Mouse (Mus musculus) kidney, postnatal 0 days (tissue): ENCODE results near the gene Wap. TPM values are rescaled to one million over a fixed set of nuclear protein-coding genes. Genes with fewer than 3 reads are reported as not detected.

Experiments used
- ATAC-seq: fragments of 200-750 bp; cut with Nextera tagmentation; replicated peaks from 2 replicates; pipeline ENCODE4 v1.8.0; 2017; ENCODE audit warnings: low read depth, moderate number of reproducible peaks, moderate TSS enrichment, moderate library complexity; ENCODE audit not compliant: low FRiP score
- DNase-seq: peaks from one replicate; pipeline ENCODE4 v3.0.0-alpha.2; 2016; ENCODE audit warnings: low spot score
- H3K27ac ChIP-seq: fragments of 300-500 bp; sonication (generic); 2 replicates; pipeline ENCODE4 v1.5.1; 2014; ENCODE audit warnings: mild to moderate bottlenecking
- H3K27me3 ChIP-seq: fragments of 300-500 bp; sonication (generic); 2 replicates; pipeline ENCODE4 v1.6.1; 2014; ENCODE audit warnings: low read length, mixed read lengths; ENCODE audit not compliant: insufficient read depth
- H3K36me3 ChIP-seq: fragments of 300-500 bp; sonication (generic); 2 replicates; pipeline ENCODE4 v1.6.1; 2014; ENCODE audit warnings: low read length, mixed read lengths; ENCODE audit not compliant: insufficient read depth
- H3K4me1 ChIP-seq: fragments of 300-500 bp; sonication (generic); replicated peaks from 2 replicates; pipeline ENCODE4 v1.6.1; 2014; ENCODE audit warnings: antibody characterized with exemption, low read length, mixed read lengths; ENCODE audit not compliant: insufficient read depth
- H3K4me2 ChIP-seq: fragments of 300-500 bp; sonication (generic); 2 replicates; pipeline ENCODE4 v1.6.1; 2014; ENCODE audit warnings: mild to moderate bottlenecking, low read length, moderate library complexity, mixed read lengths
- H3K4me3 ChIP-seq: fragments of 300-500 bp; sonication (generic); replicated peaks from 2 replicates; pipeline ENCODE4 v1.5.1; 2014; ENCODE audit warnings: low read depth, low read length
- H3K9ac ChIP-seq: fragments of 300-500 bp; sonication (generic); 2 replicates; pipeline ENCODE4 v1.6.1; 2014; ENCODE audit warnings: low read depth, low read length
- H3K9me3 ChIP-seq: fragments of 300-500 bp; sonication (generic); replicated peaks from 2 replicates; pipeline ENCODE4 v1.6.1; 2016; ENCODE audit warnings: low read length, inconsistent platforms, mixed read lengths
- CTCF ChIP-seq: IDR thresholded peaks from 2 replicates; pipeline ENCODE4 v1.5.1; 2016; ENCODE audit warnings: antibody characterized with exemption, low read depth, mild to moderate bottlenecking, moderate library complexity
- WGBS: fragments of 180-500 bp; shearing (Covaris S2); extraction: QIAGEN DNeasy Blood & Tissue Kit; methylation state at CpG from one replicate; pipeline ENCODE4 v1.1.7; 2014; 5-methylcytosine and 5-hydroxymethylcytosine counted together
- polyA plus RNA-seq: library from polyadenylated mRNA; unstranded; fragments of >200 nt; fragmentation: Nextera tagmentation; extraction: Ambion mirVana; gene quantifications from 2 replicates; pipeline ENCODE4 v1.2.1, GENCODE M21; 2015

Wap gene
- polyA plus RNA-seq, 1 experiment from 2014 or later, result not detected

DNA sequence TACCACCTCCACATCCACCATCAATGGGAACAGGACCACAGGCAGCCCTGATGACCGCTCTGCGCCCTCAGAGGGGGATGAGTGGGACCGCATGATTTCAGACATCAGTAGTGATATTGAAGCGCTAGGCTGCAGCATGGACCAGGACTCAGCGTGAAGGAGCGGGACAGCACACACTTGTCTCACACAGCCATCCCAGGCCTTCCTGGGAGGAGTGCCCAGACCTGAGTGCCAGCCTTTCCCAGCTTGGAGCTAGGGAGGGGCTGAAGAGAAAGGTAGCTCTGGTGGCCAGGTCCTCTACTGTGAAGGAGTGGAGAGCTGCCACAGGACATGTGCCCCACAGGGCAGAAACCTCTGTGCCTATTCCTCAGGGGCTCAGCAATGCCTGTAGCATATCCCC is 42.2 kb downstream of the Wap start:
- Histone ChIP-seq H3K36me3 (peaks cover 55% of the 10 kb centered on the region), H3K4me1 (no peaks in the 10 kb centered on the region), H3K27me3 (no peaks in the 10 kb centered on the region), H3K4me3 (no peak overlapping the region), H3K9me3 (no peaks in the 10 kb centered on the region), H3K9ac (no peak overlapping the region), H3K27ac (no peak overlapping the region), H3K4me2 (no peak overlapping the region)
- TF ChIP-seq CTCF, result no peak
- DNase-seq, result no peak
- 96% methylated on average over 6 of the region's 6 CpGs for WGBS
- no peak for ATAC-seq

GRCm38 (mm10) chr11:6595339-6595738 is 43.1 kb downstream of the Wap start:
- ATAC-seq, result no peak
- no peaks in the 10 kb centered on the region for H3K4me1 ChIP-seq
- no peak overlapping the region for H3K4me2 ChIP-seq
- H3K27ac ChIP-seq, result no peak overlapping the region
- no peaks in the 10 kb centered on the region for H3K9me3 ChIP-seq
- no peak for TF ChIP-seq CTCF
- peaks cover 63% of the 10 kb centered on the region for H3K36me3 ChIP-seq
- H3K4me3 ChIP-seq, result no peak overlapping the region
- no peaks in the 10 kb centered on the region for H3K27me3 ChIP-seq
- DNase-seq, result no peak
- no peak overlapping the region for H3K9ac ChIP-seq
- WGBS, result 83% methylated on average over 5 of the region's 5 CpGs

GRCm38 (mm10) chr11:6594845-6595244 is 43.6 kb downstream of the Wap start:
- ATAC-seq, result no peak
- no peak for DNase-seq
- no peak overlapping the region for H3K9ac ChIP-seq
- H3K4me2 ChIP-seq, result no peak overlapping the region
- TF ChIP-seq CTCF, result no peak
- no peaks in the 10 kb centered on the region for H3K4me1 ChIP-seq
- no peak overlapping the region for H3K4me3 ChIP-seq
- no peaks in the 10 kb centered on the region for H3K27me3 ChIP-seq
- 81% methylated on average over 6 of the region's 6 CpGs for WGBS
- no peak overlapping the region for H3K27ac ChIP-seq
- peaks cover 63% of the 10 kb centered on the region for H3K36me3 ChIP-seq
- H3K9me3 ChIP-seq, result no peaks in the 10 kb centered on the region

DNA sequence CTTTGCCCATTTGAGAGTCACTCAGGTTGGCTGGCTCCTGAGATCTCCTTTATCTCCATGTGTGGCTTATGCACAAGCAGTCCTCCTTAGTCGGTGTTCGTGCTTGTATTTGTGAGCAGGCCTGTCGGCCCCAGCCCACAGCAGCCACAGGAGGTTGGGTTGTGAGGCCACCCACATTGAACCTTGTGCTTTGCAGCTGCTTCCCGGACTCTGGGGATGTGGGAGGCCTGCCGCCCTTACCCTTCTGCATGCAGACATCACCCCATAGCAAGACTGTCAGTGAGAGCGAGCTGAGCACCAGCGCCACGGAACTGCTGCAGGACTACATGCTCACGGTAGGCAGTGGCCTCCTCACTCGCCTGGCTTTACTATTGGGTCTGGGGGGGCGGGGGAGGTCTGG is 45.0 kb downstream of the Wap start:
- TF ChIP-seq CTCF, result no peak
- Histone ChIP-seq H3K36me3 (peaks cover 63% of the 10 kb centered on the region), H3K4me2 (no peak overlapping the region), H3K27me3 (no peaks in the 10 kb centered on the region), H3K4me3 (no peak overlapping the region), H3K9me3 (no peaks in the 10 kb centered on the region), H3K9ac (no peak overlapping the region), H3K27ac (no peak overlapping the region), H3K4me1 (no peaks in the 10 kb centered on the region)
- ATAC-seq (no peak), DNase-seq (no peak)
- 73% methylated on average over 11 of the region's 11 CpGs for WGBS

DNA sequence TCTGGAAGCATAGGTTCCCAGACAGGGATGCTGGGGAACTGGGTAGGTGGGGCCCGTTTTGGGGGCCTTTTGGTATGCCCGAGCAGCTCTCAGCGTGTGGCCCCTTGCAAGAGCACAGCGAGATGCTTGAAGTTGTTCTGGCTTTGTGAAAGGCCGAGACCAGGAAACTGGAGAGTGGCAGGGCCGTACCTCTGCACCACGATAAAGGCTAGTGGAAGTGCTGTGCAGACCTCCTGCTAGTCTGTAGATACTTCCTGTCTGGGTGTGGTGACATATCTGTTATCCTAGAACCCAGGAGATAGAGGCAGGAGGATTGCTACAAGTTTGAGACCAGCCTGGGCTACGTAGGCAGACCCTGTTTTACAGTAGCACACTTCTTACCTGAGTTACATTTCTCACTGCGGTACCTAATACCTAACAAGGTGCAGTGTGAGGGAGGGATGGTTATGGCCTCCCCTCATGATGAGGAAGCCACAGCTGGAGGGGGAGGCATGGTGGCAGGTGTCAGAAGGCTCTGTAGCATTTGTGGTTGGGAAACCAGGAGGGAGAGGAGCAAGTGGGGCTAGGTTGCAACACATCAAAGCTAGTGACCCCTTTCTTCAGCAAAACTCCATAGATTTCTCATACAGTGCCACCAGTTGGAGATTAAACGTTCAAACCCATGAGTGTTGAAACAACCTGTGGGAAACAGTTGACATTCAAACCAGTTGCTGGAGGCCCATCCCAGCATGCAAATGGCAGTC is 47.3 kb downstream of the Wap start:
- Histone ChIP-seq H3K27ac (no peak overlapping the region), H3K4me3 (no peak overlapping the region), H3K4me1 (no peaks in the 10 kb centered on the region), H3K36me3 (peaks cover 58% of the 10 kb centered on the region), H3K27me3 (no peaks in the 10 kb centered on the region), H3K9ac (no peak overlapping the region), H3K4me2 (no peak overlapping the region), H3K9me3 (no peaks in the 10 kb centered on the region)
- DNase-seq, result no peak
- 83% methylated on average over 10 of the region's 10 CpGs for WGBS
- no peak for ATAC-seq
- no peak for TF ChIP-seq CTCF

DNA sequence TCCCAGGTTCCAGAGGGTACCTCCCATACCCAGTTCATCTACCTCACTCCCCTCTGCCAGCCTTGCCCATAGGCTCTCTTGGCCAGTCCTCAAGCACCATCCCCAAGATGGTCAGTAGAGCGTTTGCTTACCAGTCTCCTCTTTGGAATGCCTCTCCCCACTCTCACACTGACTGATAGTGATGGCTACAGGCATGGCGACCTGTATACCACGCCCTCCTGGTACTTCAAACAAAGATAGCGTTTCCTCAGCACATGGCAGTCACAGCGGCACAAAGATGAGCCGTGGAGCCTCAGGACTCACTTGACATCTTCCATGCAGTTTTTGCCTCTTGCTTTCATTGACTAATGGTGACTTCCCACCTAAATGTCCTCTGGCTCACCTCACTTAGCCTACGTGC is 48.6 kb downstream of the Wap start:
- H3K27me3 ChIP-seq, result no peaks in the 10 kb centered on the region
- no peaks in the 10 kb centered on the region for H3K4me1 ChIP-seq
- peaks cover 55% of the 10 kb centered on the region for H3K36me3 ChIP-seq
- no peak overlapping the region for H3K4me3 ChIP-seq
- 93% methylated on average over 7 of the region's 7 CpGs for WGBS
- no peak for DNase-seq
- no peak overlapping the region for H3K9ac ChIP-seq
- no peaks in the 10 kb centered on the region for H3K9me3 ChIP-seq
- no peak overlapping the region for H3K27ac ChIP-seq
- no peak for ATAC-seq
- H3K4me2 ChIP-seq, result no peak overlapping the region
- TF ChIP-seq CTCF, result no peak

- Histone ChIP-seq H3K4me3 (no peak overlapping the region), H3K27ac (no peak overlapping the region), H3K36me3 (peaks cover 46% of the 10 kb centered on the region), H3K9me3 (no peaks in the 10 kb centered on the region), H3K27me3 (no peaks in the 10 kb centered on the region), H3K4me1 (no peaks in the 10 kb centered on the region), H3K4me2 (no peak overlapping the region), H3K9ac (no peak overlapping the region)
- no peak for TF ChIP-seq CTCF
- WGBS, result 82% methylated on average over 7 of the region's 7 CpGs
- DNase-seq (no peak), ATAC-seq (no peak)
These were observed 50.1 kb downstream of the Wap start for GRCm38 (mm10) chr11:6588295-6588694.
